Mouse (Mus musculus) megakaryocyte, embryonic 14.5 days (primary cell): Measurements from ENCODE around the gene Gdpd2.

Source experiments
- FLI1 ChIP-seq: IDR thresholded peaks from 2 replicates; pipeline ENCODE4 v1.6.1; 2012; ENCODE audit warnings: low read length, inconsistent platforms, mixed read lengths
- GATA1 ChIP-seq: IDR thresholded peaks from 3 replicates; pipeline ENCODE4 v1.6.1; 2012; ENCODE audit warnings: mixed read lengths, low read length, inconsistent platforms, borderline replicate concordance

- no peak for TF ChIP-seq FLI1
- no peak for TF ChIP-seq GATA1
Measured at GRCm38 (mm10) chrX:100776985-100777654, 47.4 kb downstream of the Gdpd2 start.
